Mouse (Mus musculus): ENCODE measurements around the gene Tnfrsf22. TPM values are rescaled to one million over a fixed set of nuclear protein-coding genes. Genes with fewer than 3 reads are reported as not detected.

Tnfrsf22 gene
- polyA plus RNA-seq, 2 experiments from 2014 or later: 14.7 to 16.2 TPM

DNA sequence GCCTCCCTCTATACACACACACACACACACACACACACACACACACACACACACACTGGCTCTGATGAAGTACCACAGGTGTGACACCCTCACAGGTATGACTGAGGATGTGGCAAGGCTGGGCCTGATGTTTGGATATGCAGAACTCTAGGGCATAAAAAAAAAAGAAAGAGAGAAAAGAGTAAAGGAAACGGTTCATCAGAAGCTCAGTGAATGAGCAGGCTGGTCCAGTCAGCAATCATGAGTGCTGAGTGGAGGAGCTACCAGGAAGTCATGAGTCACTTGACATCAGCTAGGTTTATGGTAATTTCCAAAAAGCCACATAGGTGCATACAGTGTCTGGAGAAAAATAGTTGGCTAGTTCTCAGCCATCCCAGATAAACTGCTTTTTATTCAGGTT, 20.0 kb downstream of the Tnfrsf22 start:
- ATAC-seq: peak; percentile 70

DNA sequence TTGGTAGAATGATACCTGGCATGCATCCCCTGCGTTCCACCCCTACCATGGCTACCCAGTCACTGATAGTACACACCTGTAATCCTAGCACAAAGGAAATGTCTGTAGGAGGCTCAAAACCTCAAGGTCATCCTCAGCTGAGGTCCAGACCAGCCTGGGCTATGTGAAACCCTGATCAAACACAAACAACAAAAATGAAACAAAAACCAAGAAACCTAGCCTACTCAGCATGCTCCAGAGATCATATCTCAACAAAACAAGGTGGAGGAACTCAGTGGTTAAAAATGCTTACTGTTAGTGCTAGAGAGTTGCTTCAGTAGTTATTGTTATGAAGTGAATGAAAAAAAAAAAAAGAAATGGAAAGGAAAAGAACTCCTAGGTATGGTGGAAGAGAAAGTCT, 20.9 kb downstream of the Tnfrsf22 start, which contains the start of gene Tnfrsf26:
Gene Tnfrsf26 (minus strand): TSS at position 183 of the 400 bp plus-strand sequence.
- ATAC-seq: peak; percentile 40

- ATAC-seq: peak; percentile 11
Observed at GRCm38 (mm10) chr7:143627555-143628286, 21.7 kb downstream of the Tnfrsf22 start.

GRCm38 (mm10) chr7:143626178-143626577, 23.3 kb downstream of the Tnfrsf22 start:
- ATAC-seq: peak; percentile 17

DNA sequence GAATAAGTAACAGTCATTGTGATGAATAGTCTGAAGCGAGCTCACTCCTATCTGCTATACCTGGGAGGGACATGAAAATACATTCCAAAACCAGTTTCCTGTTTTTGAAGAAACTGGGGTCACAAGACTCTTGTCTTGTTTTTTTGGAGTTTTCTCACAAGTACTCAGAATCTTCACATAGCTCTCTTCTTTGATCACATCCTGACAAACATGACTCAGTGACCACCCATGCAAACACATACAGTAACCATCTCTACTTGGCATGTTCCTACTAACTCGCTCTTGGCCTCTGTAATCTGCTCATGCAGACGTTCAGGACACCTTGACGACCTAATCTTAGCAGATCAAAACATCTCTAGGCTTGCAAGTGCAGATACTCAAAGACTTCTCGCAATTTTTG, 24.3 kb downstream of the Tnfrsf22 start:
- ATAC-seq: peak; percentile 8

- ATAC-seq: peak; percentile 2
Observed at GRCm38 (mm10) chr7:143624561-143624960, 24.9 kb downstream of the Tnfrsf22 start.

DNA sequence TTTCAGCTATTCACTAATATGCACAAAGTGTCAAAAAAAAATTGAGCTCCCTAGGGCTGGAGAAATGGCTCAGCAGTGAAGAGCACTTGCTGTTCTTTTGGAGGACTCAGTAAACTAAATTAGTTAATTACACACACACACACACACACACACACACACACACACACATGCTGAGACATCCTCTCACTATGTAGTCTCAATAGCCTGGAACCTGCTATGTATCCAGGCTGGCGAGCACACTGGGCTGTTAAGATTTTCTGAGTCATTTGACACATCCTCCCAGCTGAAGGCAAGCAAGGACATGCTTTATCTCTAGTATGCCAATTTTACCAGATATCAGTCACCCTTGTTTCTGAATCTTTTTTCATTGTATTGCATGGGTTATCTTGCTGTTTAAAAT, 28.5 kb downstream of the Tnfrsf22 start:
- ATAC-seq: no peak

- ATAC-seq: no peak
Observed at GRCm38 (mm10) chr7:143614404-143615135, 34.9 kb downstream of the Tnfrsf22 start.

- no peak for ATAC-seq
Observed at GRCm38 (mm10) chr7:143612215-143612614, 37.2 kb downstream of the Tnfrsf22 start.

GRCm38 (mm10) chr7:143605321-143605720, 44.1 kb downstream of the Tnfrsf22 start:
- ATAC-seq: no peak

DNA sequence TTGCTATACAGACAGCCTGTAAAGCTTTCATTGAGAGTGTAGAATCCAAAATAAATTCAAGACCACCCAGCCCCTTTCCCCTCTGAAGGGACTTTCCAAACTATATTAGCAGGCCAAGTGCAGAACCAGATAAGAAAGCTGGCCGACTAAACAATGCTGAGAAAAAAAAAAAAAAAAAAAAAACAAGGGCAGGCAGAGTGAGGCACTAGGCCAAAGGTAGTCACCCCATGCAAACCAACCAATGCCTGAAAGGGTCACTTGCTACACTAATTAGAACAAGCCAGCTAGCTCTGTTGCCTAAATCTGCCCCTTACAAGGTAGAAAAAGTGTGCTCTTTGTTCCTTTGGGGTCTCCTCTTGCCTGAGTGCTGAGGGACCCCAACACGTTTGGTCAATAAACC, 44.6 kb downstream of the Tnfrsf22 start:
- ATAC-seq: no peak

DNA sequence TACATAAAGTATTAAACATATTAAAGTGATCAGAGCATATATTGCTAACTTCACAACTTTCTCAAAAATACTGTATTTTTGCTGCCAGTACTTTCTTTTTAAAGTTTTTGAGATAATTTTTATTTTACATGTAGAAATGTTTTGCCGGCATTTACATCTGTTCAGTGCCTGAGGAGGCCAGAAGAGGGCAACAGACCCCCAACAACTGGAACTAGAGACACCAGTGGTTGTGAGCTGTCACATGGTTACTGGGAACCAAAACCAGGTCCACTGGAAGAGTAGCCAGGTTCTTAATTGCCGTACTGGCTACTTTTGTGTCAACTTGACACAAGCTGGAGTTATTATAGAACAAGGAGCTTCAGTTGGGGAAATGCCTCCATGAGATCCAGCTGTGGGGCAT, 47.8 kb downstream of the Tnfrsf22 start:
- no peak for ATAC-seq

DNA sequence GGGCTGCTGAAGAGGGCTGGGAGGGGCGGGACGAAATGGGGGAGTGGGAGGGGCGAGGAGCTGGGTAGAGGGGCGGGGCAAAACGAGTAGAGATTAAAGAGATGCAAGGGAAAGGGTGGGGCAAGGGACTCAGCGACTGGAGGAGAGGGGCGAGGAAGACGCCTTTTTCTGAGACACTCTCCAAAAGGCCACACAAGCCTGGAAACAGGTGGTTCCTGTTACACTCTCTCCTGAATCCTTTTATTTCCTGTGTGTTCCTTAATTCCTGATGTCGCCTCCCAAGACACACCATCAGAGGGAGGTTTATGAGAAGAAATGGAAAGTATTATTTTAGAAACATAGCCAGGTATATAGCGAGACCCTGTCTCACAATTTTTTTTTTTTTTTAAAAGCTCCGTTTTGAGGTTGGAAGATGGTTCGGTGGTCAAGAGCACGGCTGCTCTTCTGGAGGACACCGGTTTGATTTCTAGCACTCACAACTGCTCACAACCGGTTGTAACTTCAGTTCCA, 49.2 kb downstream of the Tnfrsf22 start:
- ATAC-seq: no peak

DNA sequence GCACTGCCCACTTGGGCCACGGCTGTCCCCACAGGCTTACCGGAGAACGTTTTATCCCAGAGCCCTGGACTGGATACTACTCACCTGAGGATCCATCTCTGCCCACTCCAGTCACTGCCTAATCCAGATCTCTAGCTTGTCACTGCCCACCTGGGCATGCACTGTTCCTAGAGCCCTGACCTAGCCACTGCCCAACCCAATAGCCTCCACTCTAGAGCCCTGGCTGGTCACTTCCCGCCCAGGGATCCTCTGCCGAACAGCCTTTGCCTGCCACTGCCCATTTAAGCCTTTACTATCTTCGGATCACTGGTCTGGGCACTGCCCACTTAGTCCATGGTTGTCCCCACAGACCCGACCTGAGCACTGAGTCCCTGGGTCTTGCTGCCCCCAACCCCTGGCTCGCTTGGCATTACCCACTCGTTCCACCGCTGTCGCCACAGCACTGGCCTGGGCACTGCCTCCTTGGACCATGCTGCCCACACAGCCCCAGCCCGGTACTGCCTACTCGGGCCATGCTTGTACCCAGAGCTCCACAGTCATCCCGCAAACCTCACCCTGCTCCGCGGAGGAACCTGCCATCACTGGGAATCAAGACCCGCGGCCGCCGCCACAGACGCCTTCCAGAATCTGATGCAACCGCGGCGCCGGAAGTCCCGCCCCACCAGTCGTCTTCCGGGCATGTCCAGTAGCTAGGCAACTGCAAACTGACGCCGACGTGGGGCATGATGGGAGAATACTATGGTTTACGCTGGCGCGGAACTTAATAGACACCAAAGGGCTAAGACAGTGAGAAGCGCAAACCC, 49.8 kb downstream of the Tnfrsf22 start, which contains the start of gene Cars:
Gene Cars (minus strand): TSS at position 663 of the 803 bp plus-strand sequence.
- peak; percentile 99 for ATAC-seq

DNA sequence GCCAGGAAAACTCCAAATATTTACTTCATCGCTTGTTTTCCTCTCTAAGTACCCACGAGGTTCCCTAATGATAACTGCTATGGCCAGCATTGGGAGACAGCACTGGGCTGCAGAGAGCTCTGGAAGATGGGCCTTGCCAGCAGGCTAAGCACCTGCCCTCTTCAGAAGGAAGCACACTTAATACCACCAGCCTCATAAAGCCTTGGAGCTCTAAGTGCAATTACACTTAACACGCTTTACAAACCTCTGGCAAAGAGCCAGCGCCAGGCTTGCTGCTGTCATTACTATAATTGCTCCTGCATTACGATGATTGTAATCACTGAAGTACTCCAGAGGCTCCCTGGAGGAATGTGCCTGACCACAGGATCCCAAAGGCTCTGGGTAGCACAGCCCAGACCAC, 54.6 kb downstream of the Tnfrsf22 start:
- ATAC-seq: no peak

- no peak for ATAC-seq
Observed at GRCm38 (mm10) chr7:143592255-143592654, 57.2 kb downstream of the Tnfrsf22 start.

DNA sequence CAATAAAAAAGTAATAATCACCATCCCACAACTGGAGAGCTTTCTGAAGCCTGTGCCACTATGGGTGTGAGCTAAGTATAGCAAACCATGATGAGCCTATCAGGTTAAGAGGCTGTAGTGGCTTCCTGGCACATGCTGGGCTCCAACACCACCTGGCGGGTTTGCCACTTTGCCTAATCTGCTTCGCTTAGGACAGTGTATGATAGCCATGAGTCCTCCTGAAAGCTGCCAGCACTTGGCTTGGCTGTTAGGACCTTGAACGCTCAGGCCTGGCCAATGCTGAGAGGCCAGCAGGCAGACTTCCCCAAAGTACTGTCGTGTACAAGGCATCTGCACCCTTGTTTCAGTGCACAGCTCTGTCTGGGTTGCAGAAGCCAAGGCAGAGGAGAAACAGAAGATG, 61.5 kb downstream of the Tnfrsf22 start:
- no peak for ATAC-seq

DNA sequence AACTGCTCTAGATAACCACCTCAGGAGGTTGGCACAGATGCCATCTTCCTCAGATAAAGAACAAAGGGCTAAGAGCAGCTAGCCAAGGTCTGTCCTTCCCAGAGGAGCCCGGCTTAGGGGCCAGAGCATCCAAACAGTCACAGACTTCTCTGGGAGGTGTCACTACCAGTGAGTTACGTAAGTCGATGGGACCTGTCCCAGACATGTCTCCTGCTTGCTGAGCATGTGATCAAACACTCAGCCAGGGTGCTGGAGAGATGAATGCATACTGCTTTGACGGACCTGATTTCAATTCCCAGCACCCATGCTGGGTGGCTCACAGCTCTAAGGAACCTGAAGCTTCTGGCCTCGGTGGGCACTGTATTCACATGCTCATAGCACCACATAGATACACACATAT, 61.9 kb downstream of the Tnfrsf22 start:
- no peak for ATAC-seq

Measured in activated CD4-positive, CD25-positive, alpha-beta regulatory T cell, adult 4 months (primary cell).